Mouse (Mus musculus): ENCODE measurements around the gene Higd1a.

DNA sequence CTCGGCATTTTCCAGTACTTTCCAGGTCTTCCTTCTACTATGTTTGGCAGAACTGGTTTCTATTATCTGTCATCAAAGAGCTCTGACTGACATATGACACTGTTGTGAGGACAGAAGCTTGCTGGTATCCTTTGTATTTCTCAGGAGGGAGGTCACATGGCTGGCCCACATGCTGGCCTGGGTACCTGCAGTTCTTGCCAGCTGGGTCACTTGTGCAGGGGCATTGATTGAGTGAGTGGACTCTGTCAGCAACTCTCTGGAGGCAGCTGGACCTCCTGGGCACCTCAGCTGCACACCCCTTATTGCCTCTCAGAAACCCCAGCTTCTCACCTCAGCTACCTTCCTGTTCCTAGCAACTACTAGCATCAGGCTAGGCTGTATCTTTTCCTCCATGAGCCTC is 50.6 kb downstream of the Higd1a start:
- no peak for TF ChIP-seq CTCF (IDR thresholded peaks at IDR 0.05; ENCODE audit: borderline replicate concordance, insufficient read depth, low read depth, low read length)
- no peak for TF ChIP-seq POLR2A (IDR thresholded peaks at IDR 0.05; ENCODE audit: borderline replicate concordance, insufficient read depth, low read length)
